Mouse (Mus musculus) heart, postnatal 0 days (tissue): ENCODE results near the gene S100a2. TPM values are rescaled to one million over a fixed set of nuclear protein-coding genes. Genes with fewer than 3 reads are reported as not detected.

Experiments used
- ATAC-seq: fragments of 200-750 bp; cut with Nextera tagmentation; 2 replicates; pipeline ENCODE4 v1.8.0; 2017; ENCODE audit warnings: low read depth, moderate number of reproducible peaks, moderate library complexity; ENCODE audit not compliant: insufficient read depth
- DNase-seq: peaks from one replicate; pipeline ENCODE4 v3.0.0-alpha.2; 2016; ENCODE audit warnings: low spot score
- H3K27ac ChIP-seq: fragments of 300-500 bp; sonication (generic); 2 replicates; pipeline ENCODE4 v1.5.1; 2014; ENCODE audit warnings: low read depth, mild to moderate bottlenecking
- H3K27me3 ChIP-seq: fragments of 300-500 bp; sonication (generic); 2 replicates; pipeline ENCODE4 v1.6.1; 2014; ENCODE audit warnings: low read length, mixed read lengths; ENCODE audit not compliant: control insufficient read depth, insufficient read depth
- H3K36me3 ChIP-seq: fragments of 300-500 bp; sonication (generic); replicated peaks from 2 replicates; pipeline ENCODE4 v1.6.1; 2014; ENCODE audit warnings: low read length, mixed read lengths; ENCODE audit not compliant: control insufficient read depth, insufficient read depth
- H3K4me1 ChIP-seq: fragments of 300-500 bp; sonication (generic); 2 replicates; pipeline ENCODE4 v1.6.1; 2014; ENCODE audit warnings: antibody characterized with exemption; ENCODE audit not compliant: control insufficient read depth, insufficient read depth
- H3K4me2 ChIP-seq: fragments of 300-500 bp; sonication (generic); 2 replicates; pipeline ENCODE4 v1.6.1; 2014; ENCODE audit warnings: low read depth, mild to moderate bottlenecking, low read length, moderate library complexity
- H3K4me3 ChIP-seq: fragments of 300-500 bp; sonication (generic); 2 replicates; pipeline ENCODE4 v1.5.1; 2014; ENCODE audit warnings: low read depth, low read length
- H3K9ac ChIP-seq: fragments of 300-500 bp; sonication (generic); replicated peaks from 2 replicates; pipeline ENCODE4 v1.6.1; 2014; ENCODE audit warnings: low read depth, low read length, mixed read lengths
- H3K9me3 ChIP-seq: fragments of 300-500 bp; sonication (generic); replicated peaks from 2 replicates; pipeline ENCODE4 v1.6.1; 2016; ENCODE audit warnings: low read length; ENCODE audit not compliant: control insufficient read depth
- CTCF ChIP-seq: IDR thresholded peaks from 2 replicates; pipeline ENCODE4 v1.5.1; 2016; ENCODE audit warnings: antibody characterized with exemption, control low read depth, low read depth
- EP300 ChIP-seq: IDR thresholded peaks from 2 replicates; pipeline ENCODE4 v1.6.1; 2016; ENCODE audit warnings: antibody characterized with exemption, low read depth
- WGBS: fragments of 180-500 bp; shearing (Covaris S2); extraction: QIAGEN DNeasy Blood & Tissue Kit; methylation state at CpG from one replicate; pipeline ENCODE4 v1.1.7; 2014; 5-methylcytosine and 5-hydroxymethylcytosine counted together
- polyA plus RNA-seq: library from polyadenylated mRNA; unstranded; fragments of >200 nt; fragmentation: Nextera tagmentation; extraction: Ambion mirVana; gene quantifications from 2 replicates; pipeline ENCODE4 v1.2.1, GENCODE M21; 2015
- total RNA-seq: library from RNA; depleted of rRNA; stranded (reverse); fragments of >200 nt; gene quantifications from 2 replicates; pipeline ENCODE4 v1.2.3, GENCODE M21; 2014; ENCODE audit warnings: low replicate concordance

The S100a2 gene
- total and polyA plus RNA-seq, 2 experiments from 2014 or later, result not detected

GRCm38 (mm10) chr3:90597736-90598135 lies 7.7 kb downstream of the S100a2 start:
- H3K27ac ChIP-seq, result no peak overlapping the region
- peaks cover 10% of the 10 kb centered on the region; the same call in 1 of the 2 replicates for H3K4me1 ChIP-seq
- H3K9ac ChIP-seq, result no peak overlapping the region
- H3K4me3 ChIP-seq, result no peak overlapping the region
- H3K27me3 ChIP-seq, result no peaks in the 10 kb centered on the region
- no peak overlapping the region for H3K4me2 ChIP-seq
- DNase-seq (no peak), ATAC-seq (no peak)
- 39% methylated on average over 6 of the region's 6 CpGs for WGBS
- no peaks in the 10 kb centered on the region for H3K36me3 ChIP-seq
- 0 out of 2 replicates have a peak, but pooled peaks cover 3% of the 10 kb centered on the region for H3K9me3 ChIP-seq
- TF ChIP-seq EP300 (no peak), CTCF (no peak)

- Histone ChIP-seq H3K27ac (no peak overlapping the region), H3K9me3 (0 out of 2 replicates have a peak, but pooled peaks cover 3% of the 10 kb centered on the region), H3K4me2 (no peak overlapping the region), H3K36me3 (no peaks in the 10 kb centered on the region), H3K27me3 (no peaks in the 10 kb centered on the region), H3K9ac (no peak overlapping the region), H3K4me1 (peaks cover 10% of the 10 kb centered on the region; the same call in 1 of the 2 replicates), H3K4me3 (no peak overlapping the region)
- 74% methylated on average over 4 of the region's 4 CpGs for WGBS
- TF ChIP-seq CTCF (no peak), EP300 (no peak)
- DNase-seq (no peak), ATAC-seq (no peak)
These were observed 8.2 kb downstream of the S100a2 start for GRCm38 (mm10) chr3:90598212-90598611.

- H3K9ac ChIP-seq, result no peak overlapping the region
- peaks cover 13% of the 10 kb centered on the region; the same call in 1 of the 2 replicates for H3K4me1 ChIP-seq
- no peak for ATAC-seq
- no peak overlapping the region for H3K4me3 ChIP-seq
- H3K9me3 ChIP-seq, result no peaks in the 10 kb centered on the region
- H3K27ac ChIP-seq, result no peak overlapping the region
- TF ChIP-seq EP300 (no peak), CTCF (no peak)
- no peaks in the 10 kb centered on the region for H3K36me3 ChIP-seq
- 56% methylated on average over 3 of the region's 3 CpGs for WGBS
- H3K27me3 ChIP-seq, result no peaks in the 10 kb centered on the region
- no peak for DNase-seq
- H3K4me2 ChIP-seq, result no peak overlapping the region
These were observed 9.4 kb downstream of the S100a2 start for GRCm38 (mm10) chr3:90599401-90599800.

- 87% methylated on average over 6 of the region's 6 CpGs for WGBS
- Histone ChIP-seq H3K4me2 (no peak overlapping the region), H3K4me3 (no peak overlapping the region), H3K4me1 (peaks cover 17% of the 10 kb centered on the region; the same call in 1 of the 2 replicates), H3K9ac (no peak overlapping the region), H3K27ac (no peak overlapping the region), H3K9me3 (no peaks in the 10 kb centered on the region), H3K36me3 (no peaks in the 10 kb centered on the region), H3K27me3 (no peaks in the 10 kb centered on the region)
- TF ChIP-seq EP300, result no peak
- DNase-seq (no peak), ATAC-seq (no peak)
These were observed 10.0 kb downstream of the S100a2 start for GRCm38 (mm10) chr3:90600036-90600435.

GRCm38 (mm10) chr3:90600458-90601195 lies 10.6 kb downstream of the S100a2 start:
- Histone ChIP-seq H3K9me3 (no peaks in the 10 kb centered on the region), H3K4me3 (no peak overlapping the region), H3K4me1 (peaks cover 23% of the 10 kb centered on the region; the same call in 1 of the 2 replicates), H3K9ac (no peak overlapping the region), H3K4me2 (no peak overlapping the region), H3K36me3 (no peaks in the 10 kb centered on the region), H3K27ac (no peak overlapping the region), H3K27me3 (no peaks in the 10 kb centered on the region)
- DNase-seq (no peak), ATAC-seq (no peak)
- WGBS, result 51% methylated on average over 8 of the region's 8 CpGs
- TF ChIP-seq CTCF, result no peak
- TF ChIP-seq EP300, result no peak
